Mouse (Mus musculus): ENCODE measurements around the gene Cdca3. TPM values are rescaled to one million over a fixed set of nuclear protein-coding genes. Genes with fewer than 3 reads are reported as not detected.
A peak's percentile ranks its signal among the peaks of the same experiment; 100 is the strongest.

Cdca3 gene
- polyA plus RNA-seq, 1 experiment from 2014 or later: 138 TPM

GRCm38 (mm10) chr6:124813496-124813895 is 15.9 kb upstream of the Cdca3 start:
- H3K36me3 ChIP-seq (ENCODE audit: control insufficient read depth, insufficient read depth, low read length): peaks cover 17% of the 10 kb centered on the region; the same call in 1 of the 2 replicates
- WGBS: under 1% methylated on average over 18 of the region's 18 CpGs
- H3K4me2 ChIP-seq (ENCODE audit: low read depth, low read length): peak overlapping the region; percentile 95
- peak overlapping the region; percentile 95 for H3K9ac ChIP-seq (ENCODE audit: low read length)
- no peaks in the 10 kb centered on the region for H3K27me3 ChIP-seq (ENCODE audit: control insufficient read depth, insufficient read depth, low read length)
- peak overlapping the region; percentile 97 for H3K27ac ChIP-seq (ENCODE audit: low read length)
- peak overlapping the region; percentile 82 for H3K4me3 ChIP-seq (replicated peaks; ENCODE audit: low read length)
- no peaks in the 10 kb centered on the region for H3K9me3 ChIP-seq (replicated peaks; ENCODE audit: control insufficient read depth, low read length)
- H3K4me1 ChIP-seq (ENCODE audit: control insufficient read depth, insufficient read depth, low read length): peaks cover 30% of the 10 kb centered on the region
- ATAC-seq (ENCODE audit: insufficient read depth, low FRiP score): peak; percentile 65

GRCm38 (mm10) chr6:124813933-124814332 is 15.4 kb upstream of the Cdca3 start, which contains the start of gene Tpi1:
Gene Tpi1 (minus strand): TSS chr6:124814296.
- Histone ChIP-seq H3K4me3 (replicated peaks; ENCODE audit: low read length) (peak within 1 kb of the TSS; percentile 82), H3K27me3 (ENCODE audit: control insufficient read depth, insufficient read depth, low read length) (no peaks in the 10 kb centered on the region), H3K27ac (ENCODE audit: low read length) (peak within 1 kb of the TSS; percentile 97), H3K9me3 (replicated peaks; ENCODE audit: control insufficient read depth, low read length) (no peaks in the 10 kb centered on the region), H3K36me3 (ENCODE audit: control insufficient read depth, insufficient read depth, low read length) (peaks cover 17% of the 10 kb centered on the region), H3K4me1 (ENCODE audit: control insufficient read depth, insufficient read depth, low read length) (peaks cover 30% of the 10 kb centered on the region), H3K4me2 (ENCODE audit: low read depth, low read length) (peak within 1 kb of the TSS; percentile 95), H3K9ac (ENCODE audit: low read length) (peak within 1 kb of the TSS; percentile 95)
- peak; percentile 92 for ATAC-seq (ENCODE audit: insufficient read depth, low FRiP score)
- 1% methylated on average over 22 of the region's 22 CpGs for WGBS

GRCm38 (mm10) chr6:124814448-124814847 is 14.9 kb upstream of the Cdca3 start:
- ATAC-seq (ENCODE audit: insufficient read depth, low FRiP score): 0 out of 2 replicates have a peak, but pooled peaks have one; percentile 13
- H3K4me1 ChIP-seq (ENCODE audit: control insufficient read depth, insufficient read depth, low read length): peaks cover 30% of the 10 kb centered on the region
- 37% methylated on average over 7 of the region's 8 CpGs for WGBS
- peak overlapping the region; percentile 95 for H3K4me2 ChIP-seq (ENCODE audit: low read depth, low read length)
- H3K27me3 ChIP-seq (ENCODE audit: control insufficient read depth, insufficient read depth, low read length): no peaks in the 10 kb centered on the region
- peaks cover 17% of the 10 kb centered on the region for H3K36me3 ChIP-seq (ENCODE audit: control insufficient read depth, insufficient read depth, low read length)
- H3K4me3 ChIP-seq (replicated peaks; ENCODE audit: low read length): peak overlapping the region; percentile 82
- H3K9ac ChIP-seq (ENCODE audit: low read length): peak overlapping the region; percentile 95
- H3K9me3 ChIP-seq (replicated peaks; ENCODE audit: control insufficient read depth, low read length): no peaks in the 10 kb centered on the region
- peak overlapping the region; percentile 41; the same call in 1 of the 2 replicates for H3K27ac ChIP-seq (ENCODE audit: low read length)

GRCm38 (mm10) chr6:124814858-124815774 is 14.2 kb upstream of the Cdca3 start:
- H3K4me1 ChIP-seq (ENCODE audit: control insufficient read depth, insufficient read depth, low read length): peaks cover 24% of the 10 kb centered on the region
- H3K4me2 ChIP-seq (ENCODE audit: low read depth, low read length): no peak overlapping the region
- no peak overlapping the region for H3K9ac ChIP-seq (ENCODE audit: low read length)
- no peak overlapping the region for H3K4me3 ChIP-seq (replicated peaks; ENCODE audit: low read length)
- no peaks in the 10 kb centered on the region for H3K27me3 ChIP-seq (ENCODE audit: control insufficient read depth, insufficient read depth, low read length)
- no peak for ATAC-seq (ENCODE audit: insufficient read depth, low FRiP score)
- H3K36me3 ChIP-seq (ENCODE audit: control insufficient read depth, insufficient read depth, low read length): peaks cover 21% of the 10 kb centered on the region
- no peak overlapping the region for H3K27ac ChIP-seq (ENCODE audit: low read length)
- no peaks in the 10 kb centered on the region for H3K9me3 ChIP-seq (replicated peaks; ENCODE audit: control insufficient read depth, low read length)
- WGBS: 67% methylated on average over 9 of the region's 9 CpGs

- ATAC-seq (ENCODE audit: insufficient read depth, low FRiP score): no peak
- peaks cover 22% of the 10 kb centered on the region for H3K36me3 ChIP-seq (ENCODE audit: control insufficient read depth, insufficient read depth, low read length)
- WGBS: 74% methylated on average over 4 of the region's 4 CpGs
- no peak overlapping the region for H3K4me3 ChIP-seq (replicated peaks; ENCODE audit: low read length)
- no peaks in the 10 kb centered on the region for H3K9me3 ChIP-seq (replicated peaks; ENCODE audit: control insufficient read depth, low read length)
- peaks cover 21% of the 10 kb centered on the region for H3K4me1 ChIP-seq (ENCODE audit: control insufficient read depth, insufficient read depth, low read length)
- no peak overlapping the region for H3K4me2 ChIP-seq (ENCODE audit: low read depth, low read length)
- no peak overlapping the region for H3K9ac ChIP-seq (ENCODE audit: low read length)
- no peak overlapping the region for H3K27ac ChIP-seq (ENCODE audit: low read length)
- H3K27me3 ChIP-seq (ENCODE audit: control insufficient read depth, insufficient read depth, low read length): no peaks in the 10 kb centered on the region
Observed at GRCm38 (mm10) chr6:124816611-124817010, 12.7 kb upstream of the Cdca3 start.

GRCm38 (mm10) chr6:124817125-124817524 is 12.2 kb upstream of the Cdca3 start:
- no peak overlapping the region for H3K27ac ChIP-seq (ENCODE audit: low read length)
- no peak overlapping the region for H3K4me3 ChIP-seq (replicated peaks; ENCODE audit: low read length)
- H3K36me3 ChIP-seq (ENCODE audit: control insufficient read depth, insufficient read depth, low read length): peaks cover 16% of the 10 kb centered on the region
- H3K27me3 ChIP-seq (ENCODE audit: control insufficient read depth, insufficient read depth, low read length): no peaks in the 10 kb centered on the region
- ATAC-seq (ENCODE audit: insufficient read depth, low FRiP score): no peak
- WGBS: 96% methylated on average over 11 of the region's 11 CpGs
- H3K4me2 ChIP-seq (ENCODE audit: low read depth, low read length): no peak overlapping the region
- no peak overlapping the region for H3K9ac ChIP-seq (ENCODE audit: low read length)
- peaks cover 17% of the 10 kb centered on the region for H3K4me1 ChIP-seq (ENCODE audit: control insufficient read depth, insufficient read depth, low read length)
- H3K9me3 ChIP-seq (replicated peaks; ENCODE audit: control insufficient read depth, low read length): no peaks in the 10 kb centered on the region

GRCm38 (mm10) chr6:124817563-124817962 is 11.8 kb upstream of the Cdca3 start:
- H3K4me1 ChIP-seq (ENCODE audit: control insufficient read depth, insufficient read depth, low read length): peaks cover 14% of the 10 kb centered on the region
- H3K4me3 ChIP-seq (replicated peaks; ENCODE audit: low read length): no peak overlapping the region
- H3K9ac ChIP-seq (ENCODE audit: low read length): no peak overlapping the region
- WGBS: 93% methylated on average over 8 of the region's 8 CpGs
- no peaks in the 10 kb centered on the region for H3K9me3 ChIP-seq (replicated peaks; ENCODE audit: control insufficient read depth, low read length)
- H3K36me3 ChIP-seq (ENCODE audit: control insufficient read depth, insufficient read depth, low read length): peaks cover 16% of the 10 kb centered on the region
- H3K4me2 ChIP-seq (ENCODE audit: low read depth, low read length): no peak overlapping the region
- H3K27me3 ChIP-seq (ENCODE audit: control insufficient read depth, insufficient read depth, low read length): no peaks in the 10 kb centered on the region
- ATAC-seq (ENCODE audit: insufficient read depth, low FRiP score): no peak
- no peak overlapping the region for H3K27ac ChIP-seq (ENCODE audit: low read length)

- Histone ChIP-seq H3K27ac (ENCODE audit: low read length) (no peak overlapping the region), H3K4me1 (ENCODE audit: control insufficient read depth, insufficient read depth, low read length) (peaks cover 9% of the 10 kb centered on the region), H3K9ac (ENCODE audit: low read length) (no peak overlapping the region), H3K27me3 (ENCODE audit: control insufficient read depth, insufficient read depth, low read length) (no peaks in the 10 kb centered on the region), H3K4me2 (ENCODE audit: low read depth, low read length) (no peak overlapping the region), H3K36me3 (ENCODE audit: control insufficient read depth, insufficient read depth, low read length) (peaks cover 16% of the 10 kb centered on the region), H3K9me3 (replicated peaks; ENCODE audit: control insufficient read depth, low read length) (no peaks in the 10 kb centered on the region), H3K4me3 (replicated peaks; ENCODE audit: low read length) (no peak overlapping the region)
- WGBS: 87% methylated on average over 8 of the region's 8 CpGs
- no peak for ATAC-seq (ENCODE audit: insufficient read depth, low FRiP score)
Observed at GRCm38 (mm10) chr6:124817971-124818370, 11.4 kb upstream of the Cdca3 start.

- no peaks in the 10 kb centered on the region for H3K27me3 ChIP-seq (ENCODE audit: control insufficient read depth, insufficient read depth, low read length)
- ATAC-seq (ENCODE audit: insufficient read depth, low FRiP score): no peak
- H3K4me3 ChIP-seq (replicated peaks; ENCODE audit: low read length): no peak overlapping the region
- 92% methylated on average over 5 of the region's 5 CpGs for WGBS
- peaks cover 26% of the 10 kb centered on the region for H3K36me3 ChIP-seq (ENCODE audit: control insufficient read depth, insufficient read depth, low read length)
- no peak overlapping the region for H3K9ac ChIP-seq (ENCODE audit: low read length)
- no peak overlapping the region for H3K27ac ChIP-seq (ENCODE audit: low read length)
- no peak overlapping the region for H3K4me2 ChIP-seq (ENCODE audit: low read depth, low read length)
- H3K9me3 ChIP-seq (replicated peaks; ENCODE audit: control insufficient read depth, low read length): no peaks in the 10 kb centered on the region
- H3K4me1 ChIP-seq (ENCODE audit: control insufficient read depth, insufficient read depth, low read length): no peaks in the 10 kb centered on the region
Observed at GRCm38 (mm10) chr6:124820891-124821290, 8.5 kb upstream of the Cdca3 start.

Measured in stomach, embryonic 16.5 days (tissue).